26 mouse cellular contexts compared by ENCODE assay signal in the genomic region with DNA sequence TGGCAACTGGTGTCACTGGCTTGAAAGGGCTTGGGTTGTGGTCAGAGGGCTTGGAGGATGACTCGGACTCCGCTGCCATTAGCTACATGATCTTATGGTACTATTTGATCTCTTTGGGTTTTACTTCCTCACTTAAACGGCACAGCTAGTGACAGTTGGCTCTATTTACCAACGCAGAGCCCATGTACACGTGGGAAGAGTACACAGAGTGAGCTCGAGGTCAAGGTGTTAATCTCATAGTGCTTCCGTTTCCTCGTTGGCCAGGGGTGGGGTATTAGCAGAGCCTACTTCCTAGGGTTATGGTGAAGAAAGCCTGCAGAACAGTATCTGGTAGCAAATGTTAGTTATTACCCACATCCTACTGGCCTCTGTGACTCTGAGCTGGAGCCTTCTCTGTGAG.
"Had no signal": no experiment of that assay in that cellular context is flagged by ENCODE, and none has a peak within 500 bp of the region (broad histone marks: within the 10 kb centered on the region; RNA-seq: fewer than 3 reads in every experiment).

No protein-coding gene starts in this region.

- H3K27me3 ChIP-seq: heart, embryonic 13.5 days; heart, embryonic 15.5 days; hindbrain, embryonic 12.5 days; liver, embryonic 13.5 days; liver, embryonic 15.5 days had no signal

- H3K4me3 ChIP-seq: heart, adult 2 months; heart, embryonic 13.5 days; heart, embryonic 15.5 days; hindbrain, embryonic 12.5 days; layer of hippocampus, adult 2 months; left cerebral cortex, adult 2 months; limb, embryonic 10.5 days; limb, embryonic 12.5 days; liver, embryonic 13.5 days; liver, embryonic 15.5 days had no signal

- H3K9ac ChIP-seq: heart, embryonic 13.5 days; heart, embryonic 15.5 days; hindbrain, embryonic 12.5 days; hindbrain, embryonic 14.5 days; limb, embryonic 12.5 days; liver, embryonic 13.5 days; liver, embryonic 15.5 days had no signal

- DNase-seq: gastrocnemius, postnatal 25 days; heart, adult 11 months; heart, adult 2 months; heart, postnatal 14 days; heart, postnatal 36 days; kidney, adult 18-20 months; kidney, adult 8-10 months; kidney, postnatal 10 days; kidney, postnatal 25 days; kidney, postnatal 4 days; liver; liver, embryonic 13.5 days had no signal

- ATAC-seq: hindbrain, embryonic 16.5 days; inflammation-experienced regulatory T-cells, adult 6 months; intestine, embryonic 16.5 days had no signal

- H3K36me3 ChIP-seq: heart, embryonic 13.5 days; heart, embryonic 15.5 days; hindbrain, embryonic 12.5 days; limb, embryonic 10.5 days; limb, embryonic 12.5 days; liver, embryonic 13.5 days; liver, embryonic 15.5 days had no signal

- H3K4me2 ChIP-seq: heart, embryonic 11.5 days; heart, embryonic 13.5 days; heart, embryonic 15.5 days; hindbrain, embryonic 12.5 days; hindbrain, embryonic 14.5 days; limb, embryonic 12.5 days; liver, embryonic 11.5 days; liver, embryonic 13.5 days; liver, embryonic 15.5 days had no signal

- H3K4me1 ChIP-seq: liver, embryonic 13.5 days; liver, embryonic 15.5 days had no signal

- H3K9me3 ChIP-seq: heart, embryonic 13.5 days; heart, embryonic 15.5 days; hindbrain, embryonic 12.5 days; limb, embryonic 10.5 days; limb, embryonic 12.5 days; liver, embryonic 13.5 days; liver, embryonic 15.5 days had no signal

- H3K27ac ChIP-seq: heart, adult 2 months; heart, embryonic 13.5 days; heart, embryonic 15.5 days; hindbrain, embryonic 12.5 days; hindbrain, embryonic 14.5 days; layer of hippocampus, adult 2 months; left cerebral cortex, adult 2 months; limb, embryonic 10.5 days; limb, embryonic 12.5 days; liver, embryonic 13.5 days; liver, embryonic 15.5 days had no signal
